Mouse (Mus musculus) limb, embryonic 10.5 days (tissue): Measurements from ENCODE around the gene Cst8. TPM values are rescaled to one million over a fixed set of nuclear protein-coding genes. Genes with fewer than 3 reads are reported as not detected.
"Not testable (repeated sequence)": the region's sequence is repeated elsewhere in the genome, so short reads cannot be mapped to it uniquely, and the experiment has no call there.

Source experiments
- DNase-seq: peaks from one replicate; pipeline ENCODE4 v3.0.0-alpha.2; 2017; ENCODE audit warnings: low spot score
- H3K27ac ChIP-seq: fragments of 300-500 bp; sonication (generic); 2 replicates; pipeline ENCODE4 v1.5.1; 2016; ENCODE audit warnings: mild to moderate bottlenecking
- H3K27me3 ChIP-seq: fragments of 300-500 bp; sonication (generic); 2 replicates; pipeline ENCODE4 v1.6.1; 2016; ENCODE audit warnings: low read depth, mild to moderate bottlenecking; ENCODE audit not compliant: poor library complexity, severe bottlenecking
- H3K36me3 ChIP-seq: fragments of 300-500 bp; sonication (generic); 2 replicates; pipeline ENCODE4 v1.6.1; 2016; ENCODE audit warnings: mild to moderate bottlenecking, moderate library complexity
- H3K4me1 ChIP-seq: fragments of 300-500 bp; sonication (generic); 2 replicates; pipeline ENCODE4 v1.6.1; 2016
- H3K4me3 ChIP-seq: fragments of 300-500 bp; sonication (generic); 2 replicates; pipeline ENCODE4 v1.5.1; 2016; ENCODE audit warnings: mild to moderate bottlenecking, moderate library complexity
- H3K9me3 ChIP-seq: fragments of 300-500 bp; sonication (generic); replicated peaks from 2 replicates; pipeline ENCODE4 v1.6.1; 2016; ENCODE audit warnings: mild to moderate bottlenecking
- WGBS: fragments of 180-500 bp; shearing (Covaris S2); methylation state at CpG from one replicate; pipeline ENCODE4 v1.1.7; 2016; 5-methylcytosine and 5-hydroxymethylcytosine counted together
- polyA plus RNA-seq: library from polyadenylated mRNA; unstranded; fragments of >200 nt; fragmentation: Nextera tagmentation; extraction: Ambion mirVana; gene quantifications from 2 replicates; pipeline ENCODE4 v1.2.1, GENCODE M21; 2016

Cst8 gene
- not detected in 2 replicates for polyA plus RNA-seq

DNA sequence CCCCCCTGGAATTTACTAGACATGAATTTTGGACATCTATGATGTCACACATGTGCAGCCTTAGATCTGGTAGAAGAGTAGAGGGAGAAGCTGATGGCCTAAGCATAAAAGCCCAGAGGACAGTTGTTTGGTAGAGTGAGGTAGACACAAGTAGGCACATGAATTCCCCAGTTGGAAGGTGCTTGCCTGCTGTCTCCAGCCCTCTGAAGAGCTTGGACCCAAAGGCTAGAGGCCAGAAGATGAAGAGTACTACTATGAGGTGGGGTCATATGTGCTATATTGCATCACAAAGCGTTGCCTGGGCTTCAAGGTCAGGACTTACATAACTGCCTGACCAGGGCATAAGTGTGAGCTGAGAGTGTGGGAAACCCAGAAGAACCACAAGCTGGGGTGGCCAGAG lies at the start of gene Cst8:
Gene Cst8, plus strand, starts transcription at position 301 of the 400 bp plus-strand sequence.
- 85% methylated on average over 1 of the region's 1 CpGs for WGBS
- Histone ChIP-seq H3K36me3 (no peaks in the 10 kb centered on the region), H3K9me3 (no peaks in the 10 kb centered on the region), H3K27ac (no peak within 1 kb of the TSS), H3K4me3 (no peak within 1 kb of the TSS), H3K4me1 (no peaks in the 10 kb centered on the region), H3K27me3 (no peaks in the 10 kb centered on the region)
- no peak for DNase-seq

DNA sequence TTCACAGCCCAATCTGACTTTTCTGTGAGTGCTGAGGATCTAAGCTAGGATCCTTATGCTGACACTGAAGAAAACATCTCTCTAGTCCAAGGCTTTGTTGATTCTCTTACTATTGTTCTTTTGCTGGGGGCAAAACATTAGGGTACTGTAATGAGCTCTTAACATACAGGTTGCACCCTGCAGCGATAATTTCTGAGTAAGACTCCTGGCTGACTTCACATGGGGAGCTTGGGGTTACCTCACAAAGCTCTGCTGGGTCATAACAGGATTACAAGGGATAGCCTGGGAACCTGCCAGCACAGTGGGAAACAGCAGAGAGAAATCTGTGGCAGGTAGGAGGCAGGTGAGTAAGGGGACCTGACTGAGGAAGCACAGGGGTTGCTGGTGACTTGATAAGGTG lies 48.5 kb upstream of the Cst8 start, which contains the start of gene Cstl1:
Gene Cstl1, plus strand, starts transcription at position 301 of the 400 bp plus-strand sequence.
- Histone ChIP-seq H3K27me3 (no peaks in the 10 kb centered on the region), H3K36me3 (no peaks in the 10 kb centered on the region), H3K4me3 (no peak within 1 kb of the TSS), H3K4me1 (peaks cover 3% of the 10 kb centered on the region; the same call in 1 of the 2 replicates), H3K9me3 (no peaks in the 10 kb centered on the region), H3K27ac (no peak within 1 kb of the TSS)
- DNase-seq, result no peak
- WGBS, result 88% methylated on average over 1 of the region's 1 CpGs

DNA sequence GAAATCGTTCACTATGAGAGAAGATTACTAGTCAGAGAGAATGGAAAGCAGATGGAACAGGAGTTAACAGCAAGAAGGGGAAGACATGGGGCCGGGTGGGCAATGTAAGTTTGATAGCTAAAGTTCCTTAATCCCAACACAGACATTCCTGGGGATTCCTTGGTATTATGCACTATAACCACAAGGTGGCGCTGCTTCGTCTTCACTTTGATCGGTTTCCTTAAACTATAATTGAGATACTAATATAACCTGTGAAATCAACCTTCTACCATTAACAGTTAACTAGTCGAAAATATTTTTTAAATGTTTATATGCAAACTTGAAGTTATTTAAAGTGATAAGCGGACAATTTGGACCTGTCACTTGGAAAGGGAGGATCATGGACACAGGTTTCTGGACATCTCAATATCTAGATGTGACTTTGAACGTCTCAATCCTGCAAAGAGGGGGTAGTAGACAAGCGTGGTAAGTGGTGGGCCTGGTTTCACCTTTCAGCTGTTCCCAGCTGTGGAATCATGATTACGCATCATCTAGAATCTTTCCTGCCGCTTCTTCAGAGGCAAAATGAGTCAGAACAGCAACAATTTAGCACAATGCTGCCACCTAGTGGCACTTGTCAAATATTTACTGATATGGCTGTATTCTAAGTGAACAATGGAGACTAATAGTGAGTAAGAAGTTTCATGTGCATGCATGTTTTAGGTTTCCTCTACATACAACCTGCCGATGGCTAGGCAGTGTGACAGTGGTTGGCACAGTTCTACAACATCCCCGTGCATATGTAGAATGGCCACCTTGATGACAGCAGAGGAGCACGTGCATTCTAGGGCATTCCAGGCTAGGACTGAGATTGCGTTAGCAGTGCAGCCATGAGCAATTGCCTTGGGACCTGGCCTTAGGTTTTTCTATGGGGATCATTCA lies 46.4 kb upstream of the Cst8 start:
- Histone ChIP-seq H3K27me3 (no peaks in the 10 kb centered on the region), H3K36me3 (no peaks in the 10 kb centered on the region), H3K4me1 (peaks cover 3% of the 10 kb centered on the region; the same call in 1 of the 2 replicates), H3K4me3 (peak overlapping the region; percentile 32), H3K9me3 (no peaks in the 10 kb centered on the region), H3K27ac (no peak overlapping the region)
- peak; percentile 65 for DNase-seq
- WGBS, result 23% methylated on average over 15 of the region's 15 CpGs

DNA sequence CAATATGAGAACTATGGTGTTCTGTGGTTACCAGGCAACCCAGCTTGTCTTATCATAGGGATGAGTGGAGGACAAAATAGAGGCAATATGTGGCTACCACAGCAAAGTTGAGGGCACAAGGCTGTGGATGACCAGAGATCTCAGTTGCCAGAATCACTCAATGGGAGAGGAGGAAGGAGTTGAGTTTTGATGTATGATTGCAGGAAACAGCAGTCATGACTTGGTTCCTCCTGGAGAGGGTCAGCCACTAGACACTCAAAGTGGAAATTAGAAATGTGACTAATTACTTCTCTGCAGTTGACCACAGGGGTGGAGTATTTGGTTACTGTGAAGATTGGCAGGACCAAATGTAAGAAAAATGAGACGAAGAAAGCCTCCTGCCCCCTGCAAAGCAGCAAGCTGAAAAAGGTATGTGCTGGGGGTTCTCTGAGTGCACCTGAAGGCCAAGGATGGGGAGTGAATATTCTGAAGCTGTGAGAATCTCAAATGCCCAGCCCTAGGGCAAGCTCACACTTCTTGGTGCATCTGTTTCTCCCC lies 44.2 kb upstream of the Cst8 start:
- Histone ChIP-seq H3K27me3 (no peaks in the 10 kb centered on the region), H3K4me1 (peaks cover 3% of the 10 kb centered on the region; the same call in 1 of the 2 replicates), H3K27ac (no peak overlapping the region), H3K4me3 (no peak overlapping the region), H3K36me3 (no peaks in the 10 kb centered on the region), H3K9me3 (no peaks in the 10 kb centered on the region)
- 75% methylated on average over 1 of the region's 1 CpGs for WGBS
- DNase-seq, result no peak

DNA sequence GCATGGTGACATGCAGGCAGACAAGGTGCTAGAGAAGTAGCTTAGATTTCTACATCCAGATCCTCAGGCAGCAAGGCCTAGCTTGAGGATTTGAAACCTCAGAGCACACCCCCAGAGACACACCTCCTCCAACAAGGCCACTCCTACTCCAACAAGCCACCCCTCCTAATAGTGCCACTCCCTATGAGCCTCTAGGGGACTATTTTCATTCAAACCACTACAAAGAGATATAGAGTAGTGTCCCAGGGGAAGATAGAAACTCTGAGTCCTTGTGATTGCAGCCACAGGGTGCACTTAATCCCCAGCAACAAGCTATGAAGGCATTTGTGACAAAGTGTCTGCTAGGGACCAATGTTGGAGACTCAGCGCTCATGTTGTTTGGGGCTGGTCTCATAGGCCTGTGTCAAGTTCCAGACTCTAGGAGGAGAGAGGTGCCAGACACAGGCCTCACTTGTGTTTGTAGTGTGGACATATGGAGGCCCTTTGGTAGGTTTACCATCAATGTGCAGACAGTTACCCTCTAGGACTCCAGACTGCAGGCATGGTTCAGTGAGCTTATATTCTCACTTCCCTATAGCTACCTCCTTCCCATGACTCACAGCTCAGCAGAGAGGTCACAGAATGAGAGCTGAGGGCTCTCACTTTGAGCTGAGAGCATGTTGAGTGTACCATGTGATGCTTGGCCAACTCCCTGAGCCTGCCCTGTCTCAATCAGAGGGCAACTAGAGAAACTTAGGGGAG lies 34.8 kb upstream of the Cst8 start:
- H3K27ac ChIP-seq, result no peak overlapping the region
- H3K27me3 ChIP-seq, result no peaks in the 10 kb centered on the region
- H3K4me1 ChIP-seq, result no peaks in the 10 kb centered on the region
- no peaks in the 10 kb centered on the region for H3K36me3 ChIP-seq
- 100% methylated on average over 1 of the region's 1 CpGs for WGBS
- H3K9me3 ChIP-seq, result no peaks in the 10 kb centered on the region
- no peak overlapping the region for H3K4me3 ChIP-seq
- no peak for DNase-seq

DNA sequence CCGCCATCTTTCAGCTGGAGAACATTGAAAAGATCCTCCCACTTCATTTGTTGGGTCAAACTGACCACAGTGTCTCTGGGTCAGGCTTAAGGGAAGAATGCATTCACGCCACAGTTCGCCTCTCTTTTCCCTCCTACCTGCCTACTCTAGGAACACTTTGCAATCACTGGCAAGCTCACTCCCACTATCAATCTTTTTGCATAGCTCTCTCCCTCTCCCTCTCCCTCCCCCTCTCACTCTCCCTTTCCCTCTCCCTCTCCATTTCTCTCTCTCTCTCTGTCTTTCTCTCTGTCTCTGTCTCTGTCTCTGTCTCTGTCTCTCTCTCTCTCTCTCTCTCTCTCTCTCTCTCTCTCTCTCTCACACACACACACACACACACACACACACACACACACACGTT lies 27.2 kb upstream of the Cst8 start, which contains the start of gene Cst11:
Gene Cst11, minus strand, starts transcription at position 101 of the 400 bp plus-strand sequence.
- 92% methylated on average over 4 of the region's 4 CpGs for WGBS
- H3K27ac ChIP-seq, H3K4me1 ChIP-seq, H3K36me3 ChIP-seq, H3K27me3 ChIP-seq, DNase-seq, H3K4me3 ChIP-seq, H3K9me3 ChIP-seq: not testable (repeated sequence)

DNA sequence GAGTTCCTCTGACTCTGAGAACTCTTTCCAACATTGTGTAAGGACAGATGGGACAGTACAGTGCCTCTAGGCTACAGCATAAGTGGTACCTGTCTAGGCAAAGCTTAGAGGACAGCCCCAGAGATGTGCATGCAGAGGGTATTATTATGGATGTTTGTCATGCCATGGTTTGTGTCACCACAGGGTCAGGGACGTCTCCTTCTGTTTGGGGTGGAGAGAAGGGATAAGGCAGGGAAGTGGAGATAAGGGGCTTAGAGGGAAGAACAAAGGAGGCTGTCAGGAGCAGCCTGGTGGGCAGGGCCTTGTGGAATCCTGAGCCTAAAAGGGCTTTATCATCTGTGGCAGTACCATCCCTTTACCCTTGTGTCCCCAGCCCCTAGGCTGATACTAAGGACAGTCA lies 16.9 kb upstream of the Cst8 start, which contains the start of gene 8030411F24Rik:
Gene 8030411F24Rik, plus strand, starts transcription at position 301 of the 400 bp plus-strand sequence.
- no peak within 1 kb of the TSS for H3K4me3 ChIP-seq
- H3K27ac ChIP-seq, result no peak within 1 kb of the TSS
- H3K4me1 ChIP-seq, result no peaks in the 10 kb centered on the region
- WGBS, result 33% methylated on average over 1 of the region's 1 CpGs
- H3K9me3 ChIP-seq, result no peaks in the 10 kb centered on the region
- H3K36me3 ChIP-seq, result no peaks in the 10 kb centered on the region
- no peak for DNase-seq
- no peaks in the 10 kb centered on the region for H3K27me3 ChIP-seq

DNA sequence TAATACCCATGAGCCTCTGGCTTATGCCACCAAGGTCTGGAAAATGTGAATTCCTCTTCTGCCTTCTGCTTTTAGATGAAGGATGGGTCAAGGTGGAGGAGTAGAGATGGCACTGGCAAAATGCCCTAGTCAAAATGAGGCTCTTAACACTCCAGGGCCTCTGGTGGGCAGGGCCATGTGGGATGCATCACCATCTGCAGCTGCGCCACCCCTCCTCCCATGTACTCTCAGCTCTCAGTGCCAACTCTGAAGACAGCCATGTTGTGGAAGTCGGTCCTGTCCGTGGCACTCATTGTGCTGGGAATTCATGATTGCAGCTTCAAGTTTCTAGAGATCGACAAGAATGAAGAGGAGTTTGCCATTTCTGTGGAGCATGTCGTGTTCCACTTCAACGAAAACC lies 9.4 kb upstream of the Cst8 start, which contains the start of gene Cst12:
Gene Cst12, plus strand, starts transcription at position 220 of the 400 bp plus-strand sequence.
- Histone ChIP-seq H3K4me1 (no peaks in the 10 kb centered on the region), H3K27ac (no peak within 1 kb of the TSS), H3K9me3 (no peaks in the 10 kb centered on the region), H3K27me3 (no peaks in the 10 kb centered on the region), H3K36me3 (no peaks in the 10 kb centered on the region), H3K4me3 (no peak within 1 kb of the TSS)
- no peak for DNase-seq
- 96% methylated on average over 6 of the region's 6 CpGs for WGBS

DNA sequence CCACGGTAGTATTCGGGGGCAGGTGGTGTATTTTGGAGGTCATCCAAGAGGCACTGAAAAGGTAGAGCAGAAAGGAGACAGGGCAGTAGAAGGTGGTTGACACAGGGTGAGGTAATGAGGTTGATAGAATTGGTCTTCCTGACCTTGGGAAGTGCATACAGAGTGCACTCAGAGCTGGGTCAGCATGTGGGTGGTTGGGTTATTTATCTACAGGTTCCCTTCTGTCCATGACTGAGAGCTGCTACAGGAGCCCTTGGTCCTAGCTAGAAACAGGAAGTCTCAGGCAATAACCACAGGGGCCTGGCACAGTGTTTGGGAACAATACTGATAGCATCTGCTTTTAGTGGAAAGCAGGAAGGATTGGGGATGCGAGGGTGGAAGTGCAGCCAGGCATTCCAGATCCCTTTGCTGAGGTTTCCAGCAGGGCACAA lies 2.9 kb downstream of the Cst8 start:
- H3K9me3 ChIP-seq, result no peaks in the 10 kb centered on the region
- no peaks in the 10 kb centered on the region for H3K27me3 ChIP-seq
- no peaks in the 10 kb centered on the region for H3K36me3 ChIP-seq
- DNase-seq, result no peak
- no peak overlapping the region for H3K4me3 ChIP-seq
- 69% methylated on average over 3 of the region's 3 CpGs for WGBS
- no peak overlapping the region for H3K27ac ChIP-seq
- no peaks in the 10 kb centered on the region for H3K4me1 ChIP-seq

DNA sequence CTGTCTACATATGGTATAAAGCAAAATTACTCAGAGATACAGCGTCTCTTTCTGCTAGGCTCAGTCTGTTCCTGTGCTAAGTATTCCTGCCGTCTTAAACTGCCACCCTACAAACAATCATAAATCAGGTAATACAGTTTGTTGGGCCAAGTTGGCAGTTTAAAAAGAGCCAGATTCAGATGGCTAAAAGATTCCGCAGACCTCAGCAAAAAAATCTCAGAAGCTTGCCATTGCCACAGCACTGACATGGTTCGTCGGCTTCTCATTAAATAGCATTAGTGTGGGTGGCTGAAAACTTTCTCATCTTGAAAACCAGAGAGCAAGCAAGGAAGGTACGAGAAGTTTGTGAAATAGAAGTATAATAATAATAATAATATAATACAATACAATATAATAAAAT lies 8.1 kb downstream of the Cst8 start:
- Histone ChIP-seq H3K4me3 (no peak overlapping the region), H3K36me3 (no peaks in the 10 kb centered on the region), H3K4me1 (no peaks in the 10 kb centered on the region), H3K9me3 (no peaks in the 10 kb centered on the region), H3K27ac (no peak overlapping the region), H3K27me3 (no peaks in the 10 kb centered on the region)
- DNase-seq, result no peak
- WGBS, result 74% methylated on average over 6 of the region's 6 CpGs

DNA sequence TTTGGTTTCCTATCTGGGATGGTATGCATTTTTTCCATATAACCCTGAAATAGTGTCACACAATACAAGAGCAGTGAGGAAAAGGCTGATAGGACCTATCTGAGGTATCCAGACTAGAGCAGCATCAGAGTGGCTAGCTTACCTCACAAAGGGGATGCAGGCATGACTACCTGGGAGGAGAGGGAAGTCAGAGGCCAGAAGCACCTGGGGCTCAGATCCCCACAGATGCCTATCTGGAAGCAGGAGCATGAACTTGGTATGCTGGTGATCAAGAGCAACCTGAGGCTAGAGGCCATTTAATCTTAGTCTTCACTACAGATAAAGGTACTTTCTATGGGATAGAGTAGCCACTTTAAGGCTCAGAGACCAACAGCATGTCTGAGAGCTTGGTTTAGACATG lies 21.3 kb downstream of the Cst8 start, which contains the start of gene Cst13:
Gene Cst13, plus strand, starts transcription at position 173 of the 400 bp plus-strand sequence.
- DNase-seq, result no peak
- H3K9me3 ChIP-seq, result no peaks in the 10 kb centered on the region
- no peak within 1 kb of the TSS for H3K4me3 ChIP-seq
- no peaks in the 10 kb centered on the region for H3K36me3 ChIP-seq
- no peak within 1 kb of the TSS for H3K27ac ChIP-seq
- no peaks in the 10 kb centered on the region for H3K27me3 ChIP-seq
- no peaks in the 10 kb centered on the region for H3K4me1 ChIP-seq

DNA sequence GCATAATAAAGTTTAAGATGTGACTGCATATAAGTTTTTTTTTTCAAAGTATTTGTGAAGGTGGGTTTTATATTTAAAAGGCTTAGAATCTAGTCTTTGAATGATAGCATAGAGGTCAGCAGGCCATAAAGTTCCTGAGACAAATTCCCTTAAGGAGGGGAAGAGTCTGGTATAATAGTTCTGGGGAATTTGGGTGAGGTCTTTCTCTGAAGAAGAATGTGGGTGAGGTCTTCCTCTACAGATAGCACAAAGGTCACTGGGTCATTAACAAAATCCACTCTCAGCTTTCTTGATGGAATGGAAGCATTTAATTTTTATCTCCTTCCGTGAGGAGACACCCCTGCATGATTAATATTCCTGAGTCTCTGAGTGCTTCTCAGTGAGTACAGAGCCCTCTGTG lies 27.4 kb downstream of the Cst8 start:
- H3K4me3 ChIP-seq, result no peak overlapping the region

More for the DNA sequence above, 27.4 kb downstream of the Cst8 start:
- H3K27ac ChIP-seq, result no peak overlapping the region
- H3K9me3 ChIP-seq, result no peaks in the 10 kb centered on the region
- no peaks in the 10 kb centered on the region for H3K36me3 ChIP-seq
- WGBS, result 39% methylated on average over 1 of the region's 1 CpGs
- no peak for DNase-seq
- H3K27me3 ChIP-seq, result no peaks in the 10 kb centered on the region
- H3K4me1 ChIP-seq, result no peaks in the 10 kb centered on the region
